Mouse (Mus musculus): Measurements from ENCODE around the gene Ttc30a1. TPM values are rescaled to one million over a fixed set of nuclear protein-coding genes. Genes with fewer than 3 reads are reported as not detected.

Gene Ttc30a1
- 0.42 and 1.0 TPM in 2 replicates for polyA plus RNA-seq (2012; ENCODE audit: low replicate concordance)

GRCm38 (mm10) chr2:75981440-75982081 is at the start of gene Ttc30a1:
TSS of gene Ttc30a1 (minus strand) at chr2:75981967.

GRCm38 (mm10) chr2:75977752-75978368 is 3.9 kb downstream of the Ttc30a1 start, which contains the start of gene Ttc30a2:
TSS of gene Ttc30a2 (minus strand) at chr2:75978170.

GRCm38 (mm10) chr2:75938117-75939063 is 43.4 kb downstream of the Ttc30a1 start, which contains the start of gene Ttc30b:
TSS of gene Ttc30b (minus strand) at chr2:75938585.

Other genes starting within 250 kb of the Ttc30a1 start
- 5.5 and 8.9 TPM in 2 replicates for gene Agps, start 149.8 kb downstream of the Ttc30a1 start, polyA plus RNA-seq (2012; ENCODE audit: low replicate concordance)
- gene Ttc30b, start 43.4 kb downstream of the Ttc30a1 start, polyA plus RNA-seq (2012; ENCODE audit: low replicate concordance), result 0.69 and 0.99 TPM in 2 replicates
- 0.54 TPM in 1 of 2 replicates, not detected in the other for gene Ttc30a2, start 3.8 kb downstream of the Ttc30a1 start, polyA plus RNA-seq (2012; ENCODE audit: low replicate concordance)

All from hematopoietic multipotent progenitor cell, adult 10-12 weeks (in vitro differentiated cells).